Mouse (Mus musculus): ENCODE measurements around the gene 1110051M20Rik.

Gene 1110051M20Rik

DNA sequence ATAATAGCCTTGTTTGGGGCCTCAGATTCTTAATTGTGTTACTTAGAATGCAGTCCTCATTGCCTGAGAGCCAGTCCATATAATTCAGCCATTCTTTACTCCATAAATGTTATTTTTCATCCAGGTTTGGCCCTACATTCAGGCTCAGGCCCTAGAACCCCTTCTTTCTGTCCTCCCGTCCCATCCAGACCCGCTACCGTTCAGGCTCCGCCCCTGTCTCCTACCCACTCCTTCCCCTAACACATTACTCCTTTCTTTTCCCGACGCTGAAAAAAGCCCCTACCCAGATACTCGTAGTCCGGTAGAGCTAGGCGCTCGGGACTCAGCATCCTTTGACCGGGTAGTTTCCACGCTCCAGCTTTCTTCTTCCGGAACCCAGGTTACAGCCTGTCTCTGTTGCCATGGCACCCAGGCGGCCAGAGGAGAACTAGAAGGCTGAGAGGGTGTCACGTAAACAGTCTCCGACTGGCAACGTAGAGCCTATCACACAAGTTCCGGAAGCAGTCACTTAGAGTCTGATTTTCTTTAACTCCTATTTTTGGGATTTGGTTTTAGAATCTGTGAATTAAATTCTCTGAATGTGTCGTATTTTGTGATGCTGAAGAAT lies at the start of gene 1110051M20Rik:
TSS of gene 1110051M20Rik (minus strand) at position 419 of the 607 bp plus-strand sequence.
- peak; percentile 89 to 90 for DNase-seq

DNA sequence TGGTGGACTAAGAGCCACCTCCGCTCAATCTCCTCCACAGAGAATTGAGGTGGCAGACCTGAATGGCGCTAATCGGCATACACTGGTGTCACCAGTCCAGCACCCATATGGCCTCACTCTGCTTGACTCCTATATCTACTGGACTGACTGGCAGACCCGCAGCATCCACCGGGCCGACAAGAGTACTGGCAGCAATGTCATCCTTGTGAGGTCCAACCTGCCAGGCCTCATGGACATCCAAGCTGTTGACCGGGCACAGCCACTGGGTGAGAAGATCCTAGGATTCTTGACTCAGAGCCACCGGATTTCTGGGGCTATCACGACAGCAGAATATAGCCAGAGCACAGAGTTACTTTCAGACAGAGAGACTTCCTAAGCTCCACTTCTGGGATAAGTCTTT lies 49.5 kb upstream of the 1110051M20Rik start:
- peak; percentile 79 to 85 for DNase-seq

DNA sequence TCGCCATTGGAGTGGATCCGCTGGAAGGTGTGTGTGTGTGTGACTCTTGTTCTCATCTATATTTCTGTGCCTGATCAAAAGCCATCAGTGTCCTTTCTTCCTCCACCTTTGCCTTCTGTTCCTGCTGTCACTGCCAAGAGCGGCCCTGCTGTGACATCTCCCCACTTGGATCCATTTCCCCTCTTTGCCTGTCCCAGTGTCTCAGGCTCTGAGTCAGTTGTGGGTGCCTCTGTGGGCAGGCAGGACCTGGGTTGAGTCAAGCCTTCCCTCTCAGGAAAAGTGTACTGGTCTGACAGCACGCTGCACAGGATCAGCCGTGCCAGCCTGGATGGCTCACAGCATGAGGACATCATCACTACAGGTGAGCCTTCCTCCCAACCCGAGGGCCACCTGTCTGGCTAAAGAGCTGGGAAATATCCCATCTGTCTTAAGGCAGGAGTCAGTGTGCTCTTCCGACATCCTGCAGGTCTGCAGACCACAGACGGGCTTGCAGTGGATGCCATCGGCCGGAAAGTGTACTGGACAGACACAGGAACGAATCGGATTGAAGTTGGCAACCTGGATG lies 47.6 kb upstream of the 1110051M20Rik start:
- DNase-seq = peak; percentile 87 to 91

DNA sequence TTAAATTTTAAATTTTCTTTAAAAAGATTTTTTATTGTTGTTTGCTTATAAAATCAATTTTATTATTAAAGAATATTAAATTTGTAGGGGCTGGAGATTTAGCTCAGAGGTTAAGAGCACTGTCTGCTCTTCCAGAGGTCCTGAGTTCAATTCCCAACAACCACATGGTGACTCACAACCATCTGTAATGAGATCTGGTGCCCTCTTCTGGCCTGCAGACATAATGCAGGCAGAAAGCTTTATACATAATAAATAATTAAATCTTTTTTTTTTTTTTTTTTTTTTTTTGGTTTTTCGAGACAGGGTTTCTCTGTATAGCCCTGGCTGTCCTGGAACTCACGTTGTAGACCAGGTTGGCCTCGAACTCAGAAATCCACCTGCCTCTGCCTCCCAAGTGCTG lies 42.8 kb upstream of the 1110051M20Rik start:
- peak; percentile 44 to 52 for DNase-seq

DNA sequence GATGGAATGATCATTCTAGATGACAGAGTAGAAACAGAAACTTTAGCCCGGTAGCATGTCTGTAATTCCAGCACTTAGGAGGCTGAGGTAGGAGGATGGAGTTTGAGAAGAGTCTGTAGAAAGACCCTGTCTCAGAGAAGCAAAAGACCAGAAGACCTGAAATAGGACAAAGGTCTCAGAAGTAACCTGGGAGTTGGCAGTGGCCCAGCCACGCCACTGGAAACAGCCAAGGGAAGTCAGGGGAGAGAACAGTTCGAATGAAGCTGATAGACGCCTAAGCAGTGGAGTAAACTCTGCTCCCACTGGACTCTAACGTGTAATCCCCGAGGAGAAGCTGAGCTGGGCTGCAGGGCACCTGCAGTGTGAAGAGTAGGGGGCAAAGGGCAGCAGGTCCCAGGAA lies 40.8 kb upstream of the 1110051M20Rik start:
- DNase-seq = no peak

DNA sequence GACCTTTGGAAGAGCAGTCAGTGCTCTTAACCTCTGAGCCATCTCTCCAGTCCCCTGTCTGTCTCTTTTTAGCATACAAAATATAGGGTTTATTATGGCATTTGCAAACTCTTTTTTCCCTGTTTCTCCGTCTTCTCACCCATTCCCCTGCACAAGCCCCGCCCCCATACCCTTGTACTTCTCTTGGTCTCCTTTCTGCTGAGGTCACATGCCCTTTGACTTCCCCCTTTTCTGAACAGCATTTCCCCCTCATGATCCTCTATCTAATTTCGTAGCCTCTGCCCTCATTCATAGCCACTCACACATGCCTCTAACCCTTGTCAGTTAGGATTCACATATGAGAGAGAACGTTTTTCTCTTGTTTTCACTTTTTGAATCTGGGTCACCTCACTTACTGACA lies 40.2 kb upstream of the 1110051M20Rik start:
- DNase-seq = no peak

DNA sequence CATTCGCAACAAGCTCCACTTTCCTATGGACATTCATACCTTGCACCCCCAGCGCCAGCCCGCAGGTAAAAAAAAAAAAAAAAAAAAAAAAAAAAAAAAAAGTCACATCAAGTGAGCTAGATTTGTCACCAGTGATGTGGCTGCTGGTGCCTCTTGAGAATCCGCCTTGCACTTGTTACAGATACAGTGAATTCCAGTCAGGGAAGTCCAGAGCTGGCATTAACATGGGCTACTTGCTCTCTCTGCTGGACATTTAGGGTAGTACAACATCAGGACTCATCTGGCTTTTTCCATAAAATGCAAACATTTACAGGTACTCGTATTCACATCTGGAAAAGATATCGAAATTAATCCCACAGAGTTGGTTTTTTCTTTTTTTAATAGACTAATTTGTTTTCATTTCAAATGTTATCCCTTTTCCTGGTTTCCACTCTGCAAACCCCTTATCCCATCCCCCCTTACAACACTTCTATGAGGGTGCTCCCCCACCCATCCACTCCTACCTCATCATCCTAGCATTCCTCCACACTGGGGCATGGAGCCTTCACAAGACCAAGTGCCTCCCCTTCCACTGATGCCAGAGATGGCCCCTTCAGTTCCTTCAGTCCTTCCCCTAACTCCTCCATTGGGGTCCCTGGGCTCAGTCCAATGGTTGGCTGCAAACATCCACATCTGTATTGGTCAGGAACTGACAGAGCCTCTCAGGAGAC lies 36.5 kb upstream of the 1110051M20Rik start:
- DNase-seq = peak; percentile 73 to 76

DNA sequence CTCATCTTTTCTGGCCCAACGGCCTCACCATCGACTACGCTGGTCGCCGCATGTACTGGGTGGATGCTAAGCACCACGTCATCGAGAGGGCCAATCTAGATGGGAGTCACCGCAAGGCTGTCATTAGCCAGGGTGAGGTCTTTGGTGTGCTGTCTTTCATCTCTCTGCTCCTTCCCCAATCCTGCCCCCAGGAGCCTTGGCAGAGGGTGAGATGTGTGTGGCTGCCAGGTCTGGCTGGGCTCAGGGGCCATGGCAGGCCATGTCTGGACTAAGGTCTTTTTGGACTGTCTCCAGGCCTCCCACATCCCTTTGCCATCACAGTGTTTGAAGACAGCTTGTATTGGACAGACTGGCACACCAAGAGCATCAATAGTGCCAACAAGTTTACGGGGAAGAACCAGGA lies 35.9 kb upstream of the 1110051M20Rik start:
- DNase-seq = peak; percentile 58 to 60

DNA sequence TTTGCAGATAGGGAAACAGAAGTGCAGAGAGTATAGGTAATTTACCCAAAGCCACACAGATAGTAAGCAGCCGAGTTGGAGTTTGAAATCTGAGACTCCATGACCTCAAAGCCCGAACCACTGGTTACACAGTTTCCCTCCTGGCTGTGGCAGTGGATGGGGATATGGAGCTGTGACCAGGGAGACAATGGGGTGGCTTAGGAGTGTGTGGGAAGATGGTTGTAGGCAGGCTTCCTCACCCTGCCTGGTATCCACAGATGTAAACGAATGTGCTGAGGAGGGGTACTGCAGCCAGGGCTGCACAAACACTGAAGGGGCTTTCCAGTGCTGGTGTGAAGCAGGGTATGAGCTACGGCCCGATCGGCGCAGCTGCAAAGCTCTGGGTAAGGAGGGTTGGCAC lies 32.3 kb upstream of the 1110051M20Rik start:
- no peak for DNase-seq

DNA sequence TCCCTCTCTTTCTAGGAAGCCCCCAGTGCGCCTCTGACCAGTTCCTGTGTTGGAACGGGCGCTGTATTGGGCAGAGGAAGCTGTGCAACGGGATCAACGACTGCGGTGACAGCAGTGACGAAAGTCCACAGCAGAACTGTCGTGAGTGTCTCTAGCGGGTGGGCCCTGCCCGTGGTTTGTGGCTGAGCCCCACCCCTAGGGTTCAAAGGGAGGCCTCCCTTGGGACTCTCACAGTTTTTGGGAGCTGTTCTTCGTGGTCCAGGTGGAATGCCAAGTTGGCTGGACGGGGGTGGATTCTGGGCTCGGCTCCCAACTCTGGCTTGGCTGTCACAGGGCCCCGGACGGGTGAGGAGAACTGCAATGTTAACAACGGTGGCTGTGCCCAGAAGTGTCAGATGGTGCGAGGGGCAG lies 31.8 kb upstream of the 1110051M20Rik start:
- peak; percentile 35 to 37 for DNase-seq

DNA sequence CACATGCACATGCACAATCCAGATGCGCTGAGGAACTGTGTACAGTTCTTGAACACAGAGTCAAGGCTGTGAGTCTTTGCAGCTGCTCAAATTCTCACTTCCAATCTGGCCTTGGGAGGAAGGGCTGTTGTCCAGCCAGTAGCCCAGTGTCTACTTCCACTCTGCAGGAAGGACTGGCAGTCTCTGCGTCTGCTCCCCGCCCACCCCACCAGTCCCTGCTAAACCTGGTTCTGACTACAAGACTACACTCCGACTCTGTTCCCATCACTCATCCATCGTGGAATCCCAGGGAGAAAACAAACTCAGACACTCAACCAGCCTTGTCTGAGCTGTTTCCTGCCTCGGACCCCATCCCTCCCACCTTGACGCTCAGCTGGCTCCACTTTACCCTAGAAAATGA lies 31.3 kb upstream of the 1110051M20Rik start:
- no peak for DNase-seq

DNA sequence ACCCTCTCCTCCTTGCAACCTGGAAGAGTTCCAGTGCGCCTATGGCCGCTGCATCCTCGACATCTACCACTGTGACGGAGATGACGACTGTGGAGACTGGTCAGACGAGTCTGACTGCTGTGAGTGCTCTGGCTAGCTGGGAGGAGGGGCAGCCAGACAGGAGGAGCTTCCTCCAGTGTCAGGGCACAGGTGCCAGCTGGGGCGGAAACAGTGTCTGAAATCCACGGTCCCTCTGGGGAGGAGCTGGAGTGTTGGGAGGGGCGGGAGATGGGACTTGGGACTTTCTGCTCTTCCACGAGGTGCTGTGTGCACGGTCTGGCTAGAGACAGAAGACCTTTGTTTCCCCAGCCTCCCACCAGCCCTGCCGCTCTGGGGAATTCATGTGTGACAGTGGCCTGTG lies 29.9 kb upstream of the 1110051M20Rik start:
- peak in 1 of 2 experiments; percentile 34 for DNase-seq

DNA sequence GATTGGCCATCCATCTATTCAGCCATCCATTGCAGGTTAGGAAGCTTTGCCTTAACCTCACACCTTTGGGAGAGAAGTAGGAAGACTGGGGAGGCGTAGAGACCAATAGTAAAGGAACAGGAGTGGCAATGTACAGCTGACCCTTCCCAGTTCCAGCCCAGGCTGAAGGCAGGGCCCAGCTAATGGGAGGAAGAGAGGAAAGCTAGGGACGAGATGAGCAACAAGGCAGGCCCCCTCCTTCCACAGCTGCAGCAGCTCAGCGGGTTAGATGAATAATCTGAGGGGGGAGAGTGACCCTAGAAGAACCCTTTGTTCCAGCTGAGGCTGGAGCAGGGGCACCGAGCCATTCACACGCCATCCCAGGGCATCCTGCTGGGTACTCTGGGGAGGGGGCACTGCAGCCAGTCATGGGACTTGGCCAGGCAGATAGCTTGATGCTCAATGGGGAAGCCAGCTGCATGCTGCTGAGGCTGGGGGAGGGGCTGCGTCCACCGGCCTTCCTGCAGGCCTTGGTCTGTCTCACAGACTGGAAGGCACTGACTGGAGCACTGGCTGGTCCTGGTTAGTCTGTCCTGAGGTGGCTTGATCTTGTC lies 25.6 kb upstream of the 1110051M20Rik start:
- peak in 1 of 2 experiments; percentile 33 for DNase-seq

DNA sequence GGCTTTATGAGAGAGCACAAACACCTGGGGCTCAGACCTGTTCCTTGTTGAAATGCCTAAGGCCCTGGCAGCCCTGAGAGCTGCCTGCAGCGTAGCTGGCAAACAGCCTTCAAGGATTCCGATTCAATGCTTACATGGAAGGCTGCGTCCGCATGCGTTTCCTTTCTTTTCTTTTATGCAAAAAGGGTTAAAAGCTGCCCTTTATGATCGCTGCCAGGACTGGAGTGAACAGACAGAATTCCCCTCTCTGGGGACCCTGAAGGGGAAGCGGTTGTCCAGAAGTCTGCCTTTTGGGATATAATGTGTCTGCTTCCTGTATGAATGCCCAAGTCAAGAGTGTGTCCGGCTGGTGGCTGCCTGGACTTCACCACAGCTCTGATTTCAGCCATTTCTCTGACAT lies 23.1 kb upstream of the 1110051M20Rik start:
- no peak for DNase-seq

DNA sequence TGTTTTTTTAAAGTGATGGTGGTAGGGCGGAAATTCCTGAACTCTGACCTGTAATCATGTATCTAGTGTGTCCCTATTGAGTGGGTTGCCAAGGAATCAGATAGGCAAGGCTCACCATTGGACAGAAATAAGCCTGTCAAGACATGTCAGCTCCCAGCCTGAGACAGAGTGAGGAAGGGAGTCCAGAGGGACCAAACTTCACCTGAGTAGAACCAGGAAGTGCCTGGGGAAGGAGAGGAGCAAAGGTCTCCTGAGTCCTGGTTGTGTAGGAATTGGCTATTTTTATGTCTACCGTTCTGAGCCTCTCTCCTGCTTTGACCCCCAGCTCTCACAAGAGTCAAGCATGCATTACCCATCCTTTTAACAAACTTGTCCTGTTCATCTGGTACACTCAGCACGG lies 21.4 kb upstream of the 1110051M20Rik start:
- DNase-seq = no peak

DNA sequence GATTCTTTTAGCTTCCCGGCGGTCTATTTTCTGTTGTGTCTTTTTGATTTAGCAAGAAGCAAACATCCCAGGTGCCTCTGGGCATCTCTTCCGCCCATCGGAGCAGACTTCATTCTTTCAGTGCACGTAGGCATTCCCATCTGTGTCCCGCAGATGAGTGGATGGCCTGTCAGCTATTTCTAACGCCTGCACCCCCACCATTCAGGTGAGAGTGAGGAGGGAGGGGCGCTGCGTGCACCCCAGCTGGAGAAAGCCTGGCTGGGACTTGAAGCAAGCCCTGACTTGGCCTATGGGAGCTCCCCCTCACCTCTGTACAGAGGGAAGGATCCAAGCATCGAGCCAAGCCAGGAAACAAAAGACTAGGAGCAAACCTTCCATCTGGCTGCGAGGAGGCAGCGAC lies 18.2 kb upstream of the 1110051M20Rik start:
- DNase-seq = no peak

DNA sequence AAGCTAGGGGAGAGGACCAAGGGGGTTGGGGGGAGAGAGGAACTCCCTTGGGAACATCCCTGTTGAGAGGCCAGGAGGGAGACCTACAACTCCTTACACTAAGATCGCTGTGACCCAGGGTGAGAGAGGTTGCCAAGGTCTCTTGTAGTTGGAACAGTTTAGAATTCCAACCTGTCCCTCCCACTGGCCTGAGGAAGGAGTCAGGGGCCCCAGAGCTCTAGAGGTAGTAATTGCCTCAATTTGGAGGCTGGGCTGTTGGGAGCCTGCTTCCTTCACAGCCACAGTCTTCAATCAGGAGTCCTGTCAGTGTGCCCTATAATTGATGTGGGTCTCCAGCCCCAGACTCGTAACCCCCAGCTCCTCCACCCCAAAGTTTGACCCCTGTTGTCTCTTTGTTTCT lies 17.7 kb upstream of the 1110051M20Rik start:
- no peak for DNase-seq

DNA sequence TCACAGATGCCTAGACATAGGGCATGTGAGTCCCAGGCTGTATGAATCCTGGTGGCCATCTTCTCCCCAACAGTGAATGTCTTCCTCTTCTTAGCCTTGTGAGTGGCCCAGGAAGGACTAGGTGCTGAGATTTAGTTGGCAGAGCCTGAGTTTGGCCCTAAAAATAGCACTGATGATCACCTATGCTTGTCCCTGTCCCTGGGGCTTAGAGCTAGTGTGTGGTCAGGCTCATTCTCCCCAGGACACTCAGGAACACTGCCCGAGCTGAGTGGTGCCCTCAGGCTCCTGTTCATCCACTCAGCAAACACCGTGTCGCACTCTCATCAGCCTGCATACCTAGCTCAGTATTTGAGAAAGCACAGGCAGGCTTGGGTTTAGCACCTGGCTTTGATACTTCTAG lies 16.8 kb upstream of the 1110051M20Rik start:
- DNase-seq = no peak

DNA sequence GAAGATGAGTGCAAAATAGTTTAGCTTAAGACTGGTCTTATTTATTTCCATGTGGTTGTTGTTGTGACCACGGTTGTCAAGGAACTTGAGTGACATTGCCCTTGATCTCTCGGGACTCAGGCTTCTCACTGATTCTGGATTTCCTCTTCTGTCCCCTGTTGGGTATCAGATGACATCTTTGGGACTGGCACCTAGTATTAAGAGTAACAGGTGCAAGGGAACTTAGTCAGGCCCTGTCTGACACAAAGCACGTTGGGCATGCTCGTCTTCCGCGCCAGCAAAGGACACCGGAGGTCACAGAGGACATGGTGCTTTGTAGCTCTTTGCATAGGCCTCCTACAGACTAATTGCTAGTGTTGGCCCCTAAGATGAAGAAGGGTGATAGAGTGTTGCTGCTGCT lies 16.3 kb upstream of the 1110051M20Rik start:
- DNase-seq = no peak

DNA sequence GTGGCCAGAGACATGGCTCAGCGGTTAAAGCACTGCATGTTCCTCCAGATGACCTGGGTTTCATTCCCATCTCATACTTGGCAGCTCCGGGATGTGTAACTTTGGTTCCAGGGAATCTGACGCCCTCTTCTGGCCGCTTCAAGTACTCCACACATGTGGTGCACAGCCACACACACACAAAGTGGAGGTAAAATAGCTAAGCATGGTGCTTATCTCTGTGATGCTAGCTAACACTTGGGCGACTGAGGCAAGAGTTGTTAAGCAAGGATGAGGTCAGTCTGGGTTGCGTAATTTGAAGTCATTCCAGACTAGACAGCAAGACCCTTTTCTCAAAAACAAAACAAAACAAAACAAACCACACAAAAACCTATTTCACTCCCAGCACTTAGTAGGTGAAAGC lies 15.6 kb upstream of the 1110051M20Rik start:
- DNase-seq = no peak

DNA sequence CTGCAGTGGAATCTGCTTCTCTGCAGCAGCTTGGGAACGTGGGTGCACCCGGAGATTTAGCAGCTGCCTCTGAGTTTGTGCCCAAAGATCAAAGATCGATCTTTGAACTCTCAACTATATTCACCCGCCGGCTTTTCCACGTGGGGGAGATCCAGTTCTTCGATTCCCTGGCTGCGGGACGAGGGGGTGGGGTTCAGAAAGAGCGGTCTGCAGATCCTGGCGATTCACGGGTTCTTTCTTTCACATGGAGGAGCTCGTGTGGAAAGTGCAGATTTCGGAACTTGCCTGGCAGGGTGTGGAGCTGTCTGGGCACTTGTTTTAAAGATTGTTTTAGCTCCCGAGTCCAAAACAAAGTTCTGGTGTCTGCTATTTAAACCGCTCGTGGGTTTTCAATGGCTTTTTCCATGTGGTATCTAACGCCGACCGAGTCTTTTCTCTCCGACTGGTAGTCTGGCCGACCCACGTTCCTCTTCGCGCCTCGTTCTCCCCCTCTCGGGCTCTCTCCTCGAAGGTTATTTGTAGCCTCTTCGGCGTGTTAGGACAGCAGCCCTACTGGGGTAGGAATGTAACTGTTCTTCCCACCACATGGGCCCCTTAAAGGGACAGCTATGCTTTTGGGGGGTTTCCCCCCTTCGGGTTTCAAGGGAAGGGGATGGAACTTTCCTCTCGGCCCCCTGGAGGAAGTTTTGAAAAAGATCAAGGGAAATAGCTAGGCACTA lies 14.3 kb upstream of the 1110051M20Rik start:
- no peak for DNase-seq

DNA sequence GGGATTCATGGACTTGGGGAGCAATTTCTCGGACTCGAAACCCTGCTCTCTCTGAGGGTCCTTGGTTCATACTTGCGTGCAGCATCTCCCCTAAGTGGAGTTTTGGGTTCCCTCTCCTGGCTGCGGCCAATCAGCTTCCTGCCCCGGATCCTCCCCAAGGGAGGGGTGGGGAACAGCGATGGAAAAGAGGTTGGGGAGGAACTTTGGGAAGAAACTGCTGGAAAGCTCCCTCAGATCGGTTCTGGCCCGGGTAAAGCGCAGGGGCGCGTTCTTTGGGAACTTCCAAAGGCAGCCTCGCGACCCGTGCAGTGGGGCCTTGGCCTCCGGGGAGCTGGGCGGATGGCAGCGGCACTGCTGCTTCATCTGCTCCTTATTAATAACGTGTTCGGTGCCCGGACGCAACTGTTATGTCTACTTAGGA lies 13.8 kb upstream of the 1110051M20Rik start:
- DNase-seq = peak in 1 of 2 experiments; percentile 30

DNA sequence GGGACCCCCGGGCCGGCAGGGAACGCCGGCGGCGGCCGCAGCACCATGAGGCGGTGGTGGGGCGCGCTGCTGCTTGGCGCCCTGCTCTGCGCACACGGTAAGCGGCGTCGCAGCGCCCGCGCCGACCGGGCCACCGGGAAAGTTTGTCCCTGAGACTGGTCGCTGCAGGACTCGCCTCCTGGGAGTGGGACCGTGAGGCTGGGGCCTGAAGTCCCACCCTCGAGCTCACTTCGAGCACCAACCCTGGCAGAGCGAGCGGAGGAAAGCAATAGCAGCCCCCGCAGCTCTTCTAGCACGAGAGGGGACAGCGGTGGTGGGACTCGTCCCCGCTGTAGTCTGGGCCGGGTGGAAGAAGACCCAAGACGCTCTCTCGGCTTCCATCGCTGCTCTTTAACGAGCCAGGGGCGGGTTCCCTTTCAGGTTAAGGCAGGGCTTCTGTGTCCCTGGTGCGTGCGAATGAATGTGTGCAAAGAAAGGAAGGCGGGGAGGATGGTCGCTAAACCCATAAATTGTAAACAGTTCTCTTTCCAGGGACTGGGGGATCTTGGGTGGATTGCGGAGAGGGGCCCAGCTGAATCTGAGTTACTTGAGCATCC lies 13.2 kb upstream of the 1110051M20Rik start:
- no peak for DNase-seq
